Mouse (Mus musculus) forebrain, embryonic 16.5 days (tissue): ENCODE data around the gene Fancc. TPM values are rescaled to one million over a fixed set of nuclear protein-coding genes. Genes with fewer than 3 reads are reported as not detected.

Source experiments
- ATAC-seq: fragments of 200-750 bp; cut with Nextera tagmentation; 2 replicates; pipeline ENCODE4 v1.8.0; 2017; ENCODE audit warnings: mild to moderate bottlenecking, moderate library complexity
- H3K27ac ChIP-seq: fragments of 300-500 bp; sonication (generic); 2 replicates; pipeline ENCODE4 v1.5.1; 2014; ENCODE audit warnings: low read length, control low read depth
- H3K27me3 ChIP-seq: fragments of 300-500 bp; sonication (generic); replicated peaks from 2 replicates; pipeline ENCODE4 v1.6.1; 2014; ENCODE audit warnings: low read length; ENCODE audit not compliant: control insufficient read depth, insufficient read depth
- H3K36me3 ChIP-seq: fragments of 300-500 bp; sonication (generic); 2 replicates; pipeline ENCODE4 v1.6.1; 2014; ENCODE audit not compliant: control insufficient read depth, insufficient read depth
- H3K4me1 ChIP-seq: fragments of 300-500 bp; sonication (generic); replicated peaks from 2 replicates; pipeline ENCODE4 v1.6.1; 2014; ENCODE audit warnings: low read length; ENCODE audit not compliant: control insufficient read depth, insufficient read depth
- H3K4me2 ChIP-seq: fragments of 300-500 bp; sonication (generic); 2 replicates; pipeline ENCODE4 v1.6.1; 2014; ENCODE audit warnings: mild to moderate bottlenecking, low read length, control low read depth
- H3K4me3 ChIP-seq: fragments of 300-500 bp; sonication (generic); replicated peaks from 2 replicates; pipeline ENCODE4 v1.5.1; 2014; ENCODE audit warnings: mild to moderate bottlenecking, low read length, control low read depth
- H3K9ac ChIP-seq: fragments of 300-500 bp; sonication (generic); replicated peaks from 2 replicates; pipeline ENCODE4 v1.6.1; 2014; ENCODE audit warnings: low read depth, low read length, control low read depth
- H3K9me3 ChIP-seq: fragments of 300-500 bp; sonication (generic); 2 replicates; pipeline ENCODE4 v1.6.1; 2016; ENCODE audit warnings: low read length; ENCODE audit not compliant: control insufficient read depth
- WGBS: fragments of 180-500 bp; shearing (Covaris S2); extraction: QIAGEN DNeasy Blood & Tissue Kit; methylation state at CpG from one replicate; pipeline ENCODE4 v1.1.7; 2014; 5-methylcytosine and 5-hydroxymethylcytosine counted together
- polyA plus RNA-seq: library from polyadenylated mRNA; unstranded; fragments of >200 nt; fragmentation: Nextera tagmentation; extraction: Ambion mirVana; gene quantifications from 2 replicates; pipeline ENCODE4 v1.2.1, GENCODE M21; 2015

Gene Fancc
- polyA plus RNA-seq, 1 experiment from 2014 or later = 13.7 TPM

- H3K9ac ChIP-seq = no peak overlapping the region
- no peaks in the 10 kb centered on the region for H3K9me3 ChIP-seq
- WGBS = 89% methylated on average over 6 of the region's 6 CpGs
- H3K4me3 ChIP-seq = no peak overlapping the region
- H3K27me3 ChIP-seq = no peaks in the 10 kb centered on the region
- peaks cover 12% of the 10 kb centered on the region for H3K4me1 ChIP-seq
- ATAC-seq = no peak
- H3K4me2 ChIP-seq = no peak overlapping the region
- no peaks in the 10 kb centered on the region for H3K36me3 ChIP-seq
- H3K27ac ChIP-seq = no peak overlapping the region
These were observed 240.9 kb downstream of the Fancc start for GRCm38 (mm10) chr13:63256146-63256545.

- H3K27me3 ChIP-seq = no peaks in the 10 kb centered on the region
- no peak for ATAC-seq
- H3K9me3 ChIP-seq = no peaks in the 10 kb centered on the region
- no peaks in the 10 kb centered on the region for H3K36me3 ChIP-seq
- no peak overlapping the region for H3K27ac ChIP-seq
- H3K4me1 ChIP-seq = peaks cover 6% of the 10 kb centered on the region
- H3K9ac ChIP-seq = no peak overlapping the region
- 77% methylated on average over 5 of the region's 5 CpGs for WGBS
- H3K4me3 ChIP-seq = no peak overlapping the region
- H3K4me2 ChIP-seq = no peak overlapping the region
These were observed 241.5 kb downstream of the Fancc start for GRCm38 (mm10) chr13:63255519-63256011.

- Histone ChIP-seq H3K4me3 (no peak overlapping the region), H3K9me3 (no peaks in the 10 kb centered on the region), H3K27me3 (no peaks in the 10 kb centered on the region), H3K4me1 (no peaks in the 10 kb centered on the region), H3K9ac (no peak overlapping the region), H3K36me3 (no peaks in the 10 kb centered on the region), H3K27ac (no peak overlapping the region), H3K4me2 (no peak overlapping the region)
- ATAC-seq = no peak
- 91% methylated on average over 7 of the region's 7 CpGs for WGBS
These were observed 243.0 kb downstream of the Fancc start for GRCm38 (mm10) chr13:63253886-63254636.

GRCm38 (mm10) chr13:63253147-63253546, 243.9 kb downstream of the Fancc start:
- no peak overlapping the region for H3K4me2 ChIP-seq
- 85% methylated on average over 5 of the region's 5 CpGs for WGBS
- ATAC-seq = no peak

GRCm38 (mm10) chr13:63252295-63253010, 244.6 kb downstream of the Fancc start:
- Histone ChIP-seq H3K27ac (no peak overlapping the region), H3K36me3 (no peaks in the 10 kb centered on the region), H3K4me3 (no peak overlapping the region), H3K9me3 (no peaks in the 10 kb centered on the region), H3K27me3 (no peaks in the 10 kb centered on the region), H3K4me1 (no peaks in the 10 kb centered on the region), H3K9ac (no peak overlapping the region), H3K4me2 (no peak overlapping the region)
- 96% methylated on average over 2 of the region's 2 CpGs for WGBS
- no peak for ATAC-seq

More at GRCm38 (mm10) chr13:63253147-63253546, 243.9 kb downstream of the Fancc start:
- Histone ChIP-seq H3K9ac (no peak overlapping the region), H3K27me3 (no peaks in the 10 kb centered on the region), H3K27ac (no peak overlapping the region), H3K36me3 (no peaks in the 10 kb centered on the region), H3K4me3 (no peak overlapping the region), H3K9me3 (no peaks in the 10 kb centered on the region), H3K4me1 (no peaks in the 10 kb centered on the region)

GRCm38 (mm10) chr13:63251118-63251889, 245.8 kb downstream of the Fancc start:
- ATAC-seq = no peak
- H3K27ac ChIP-seq = no peak overlapping the region

GRCm38 (mm10) chr13:63250441-63250980, 246.6 kb downstream of the Fancc start:
- no peak overlapping the region for H3K4me2 ChIP-seq
- no peak for ATAC-seq

More at GRCm38 (mm10) chr13:63251118-63251889, 245.8 kb downstream of the Fancc start:
- H3K27me3 ChIP-seq = no peaks in the 10 kb centered on the region
- no peak overlapping the region for H3K4me2 ChIP-seq
- H3K36me3 ChIP-seq = no peaks in the 10 kb centered on the region
- WGBS = 67% methylated on average over 12 of the region's 12 CpGs
- no peaks in the 10 kb centered on the region for H3K9me3 ChIP-seq
- no peak overlapping the region for H3K4me3 ChIP-seq
- H3K4me1 ChIP-seq = no peaks in the 10 kb centered on the region
- H3K9ac ChIP-seq = no peak overlapping the region

GRCm38 (mm10) chr13:63249741-63250431, 247.2 kb downstream of the Fancc start:
- H3K4me2 ChIP-seq = no peak overlapping the region

More at GRCm38 (mm10) chr13:63250441-63250980, 246.6 kb downstream of the Fancc start:
- Histone ChIP-seq H3K9ac (no peak overlapping the region), H3K27me3 (no peaks in the 10 kb centered on the region), H3K27ac (no peak overlapping the region), H3K4me1 (peaks cover 1% of the 10 kb centered on the region), H3K9me3 (no peaks in the 10 kb centered on the region), H3K36me3 (no peaks in the 10 kb centered on the region), H3K4me3 (no peak overlapping the region)
- WGBS = 89% methylated on average over 8 of the region's 8 CpGs

More at GRCm38 (mm10) chr13:63249741-63250431, 247.2 kb downstream of the Fancc start:
- Histone ChIP-seq H3K36me3 (no peaks in the 10 kb centered on the region), H3K4me3 (no peak overlapping the region), H3K9me3 (no peaks in the 10 kb centered on the region), H3K9ac (no peak overlapping the region), H3K27me3 (no peaks in the 10 kb centered on the region), H3K4me1 (peaks cover 6% of the 10 kb centered on the region), H3K27ac (no peak overlapping the region)
- no peak for ATAC-seq
- 82% methylated on average over 8 of the region's 8 CpGs for WGBS
